Mouse (Mus musculus) liver, embryonic 13.5 days (tissue): ENCODE results near the gene Ntrk3. TPM values are rescaled to one million over a fixed set of nuclear protein-coding genes. Genes with fewer than 3 reads are reported as not detected.

Experiments used
- ATAC-seq: fragments of 200-750 bp; cut with Nextera tagmentation; 2 replicates; pipeline ENCODE4 v1.8.0; 2017; ENCODE audit warnings: low read depth, mild to moderate bottlenecking, moderate number of reproducible peaks, moderate library complexity
- DNase-seq: peaks from one replicate; pipeline ENCODE4 v3.0.0; 2022
- H3K27ac ChIP-seq: fragments of 300-500 bp; sonication (generic); 2 replicates; pipeline ENCODE4 v1.5.1; 2015; ENCODE audit warnings: moderate library complexity, mild to moderate bottlenecking, inconsistent platforms
- H3K27me3 ChIP-seq: fragments of 300-500 bp; sonication (generic); 2 replicates; pipeline ENCODE4 v1.6.1; 2015; ENCODE audit warnings: mild to moderate bottlenecking, inconsistent platforms
- H3K36me3 ChIP-seq: fragments of 300-500 bp; sonication (generic); 2 replicates; pipeline ENCODE4 v1.6.1; 2015; ENCODE audit warnings: mild to moderate bottlenecking, inconsistent platforms
- H3K4me1 ChIP-seq: fragments of 300-500 bp; sonication (generic); replicated peaks from 2 replicates; pipeline ENCODE4 v1.6.1; 2015; ENCODE audit warnings: inconsistent platforms
- H3K4me2 ChIP-seq: fragments of 300-500 bp; sonication (generic); 2 replicates; pipeline ENCODE4 v1.6.1; 2015; ENCODE audit warnings: inconsistent platforms, mild to moderate bottlenecking, moderate library complexity
- H3K4me3 ChIP-seq: fragments of 300-500 bp; sonication (generic); replicated peaks from 2 replicates; pipeline ENCODE4 v1.5.1; 2015; ENCODE audit warnings: mild to moderate bottlenecking, inconsistent platforms
- H3K9ac ChIP-seq: fragments of 300-500 bp; sonication (generic); 2 replicates; pipeline ENCODE4 v1.6.1; 2015; ENCODE audit warnings: mild to moderate bottlenecking, inconsistent platforms
- H3K9me3 ChIP-seq: fragments of 300-500 bp; sonication (generic); replicated peaks from 2 replicates; pipeline ENCODE4 v1.6.1; 2016; ENCODE audit warnings: inconsistent platforms
- WGBS: fragments of 180-500 bp; shearing (Covaris S2); methylation state at CpG from one replicate; pipeline ENCODE4 v1.1.7; 2015; ENCODE audit not compliant: insufficient replicate concordance; 5-methylcytosine and 5-hydroxymethylcytosine counted together
- polyA plus RNA-seq: library from polyadenylated mRNA; unstranded; fragments of >200 nt; fragmentation: Nextera tagmentation; extraction: Ambion mirVana; gene quantifications from 2 replicates; pipeline ENCODE4 v1.2.1, GENCODE M21; 2015

Ntrk3 gene
- polyA plus RNA-seq, 1 experiment from 2014 or later, result 0.20 TPM

DNA sequence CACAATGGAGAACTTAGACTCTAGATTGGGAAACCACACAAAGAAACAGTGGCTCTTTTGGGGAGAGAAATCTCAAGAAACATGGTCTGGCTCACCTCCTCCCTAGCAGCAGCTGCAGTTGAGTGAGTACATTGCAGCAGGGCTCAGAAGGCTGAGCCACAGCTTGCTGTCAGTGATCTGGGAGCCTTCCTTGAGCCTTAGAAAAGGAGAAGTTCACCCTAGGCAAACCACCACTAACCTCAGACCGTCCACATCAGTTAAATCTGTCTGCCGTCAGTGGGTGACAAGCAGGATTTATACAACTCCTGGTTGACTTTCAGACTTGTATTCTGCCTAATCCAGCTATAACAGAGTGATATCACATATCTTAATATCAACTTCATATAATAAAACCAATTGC is 325.6 kb downstream of the Ntrk3 start:
- ATAC-seq (no peak), DNase-seq (no peak)
- Histone ChIP-seq H3K9me3 (no peaks in the 10 kb centered on the region), H3K36me3 (no peaks in the 10 kb centered on the region), H3K27me3 (no peaks in the 10 kb centered on the region), H3K4me2 (no peak overlapping the region), H3K9ac (no peak overlapping the region), H3K4me1 (no peaks in the 10 kb centered on the region), H3K4me3 (no peak overlapping the region), H3K27ac (no peak overlapping the region)
- 27% methylated on average over 2 of the region's 2 CpGs for WGBS

DNA sequence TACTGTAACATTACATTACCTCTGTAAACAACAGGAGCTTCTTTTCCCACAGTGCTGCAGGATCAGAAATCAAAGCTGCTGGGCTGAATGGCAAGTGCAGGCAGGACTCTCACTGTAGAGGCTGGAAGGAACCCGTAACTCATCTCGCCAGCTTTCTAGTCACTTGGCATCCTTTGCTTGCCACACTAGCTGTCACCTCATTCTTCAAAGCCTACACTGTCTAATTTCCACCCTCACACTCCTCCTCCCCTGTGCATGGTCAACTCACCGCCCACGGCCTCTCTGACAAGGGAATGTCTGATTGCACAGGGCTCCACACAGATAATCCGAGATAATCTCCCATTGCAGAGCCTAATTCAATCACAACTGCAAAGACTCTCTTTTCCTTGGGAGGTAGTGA is 327.8 kb downstream of the Ntrk3 start:
- Histone ChIP-seq H3K9me3 (no peaks in the 10 kb centered on the region), H3K4me1 (no peaks in the 10 kb centered on the region), H3K4me3 (no peak overlapping the region), H3K36me3 (no peaks in the 10 kb centered on the region), H3K27me3 (no peaks in the 10 kb centered on the region), H3K9ac (no peak overlapping the region), H3K4me2 (no peak overlapping the region), H3K27ac (no peak overlapping the region)
- 71% methylated on average over 5 of the region's 5 CpGs for WGBS
- no peak for DNase-seq
- no peak for ATAC-seq

DNA sequence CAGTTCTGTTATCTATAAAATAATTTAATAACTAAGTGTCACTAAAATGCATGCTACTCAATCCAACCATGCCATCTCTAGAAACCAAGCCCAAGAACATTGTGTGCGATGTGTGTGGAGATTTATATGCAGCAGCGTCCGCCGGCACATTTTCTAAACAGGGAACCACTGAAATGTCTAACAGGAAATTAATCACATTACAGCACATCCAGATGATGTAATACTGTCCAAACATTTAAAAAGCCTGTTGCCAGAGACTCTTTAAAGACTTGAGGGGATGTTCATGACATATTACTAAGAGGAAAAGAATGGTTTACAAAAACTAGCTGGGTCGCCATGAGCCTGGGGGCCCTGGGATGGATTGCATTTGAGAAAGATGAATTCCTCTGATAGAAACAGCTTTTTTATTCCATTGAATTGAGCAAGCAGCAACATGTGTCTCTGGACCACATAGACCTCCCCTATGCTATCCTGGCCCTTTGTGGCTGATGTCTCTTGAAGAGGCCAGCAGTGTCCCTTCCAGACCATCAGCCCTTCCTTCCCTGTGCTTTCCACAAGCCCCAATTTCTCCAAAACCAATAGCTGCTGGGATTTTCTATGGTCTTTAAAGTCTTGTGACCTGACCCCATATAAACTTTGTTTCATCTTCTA is 331.0 kb downstream of the Ntrk3 start:
- Histone ChIP-seq H3K9ac (no peak overlapping the region), H3K4me1 (no peaks in the 10 kb centered on the region), H3K4me3 (no peak overlapping the region), H3K9me3 (no peaks in the 10 kb centered on the region; the same call in 1 of the 2 replicates), H3K4me2 (no peak overlapping the region), H3K27ac (no peak overlapping the region), H3K27me3 (no peaks in the 10 kb centered on the region), H3K36me3 (no peaks in the 10 kb centered on the region)
- ATAC-seq (no peak), DNase-seq (no peak)
- 77% methylated on average over 5 of the region's 5 CpGs for WGBS

DNA sequence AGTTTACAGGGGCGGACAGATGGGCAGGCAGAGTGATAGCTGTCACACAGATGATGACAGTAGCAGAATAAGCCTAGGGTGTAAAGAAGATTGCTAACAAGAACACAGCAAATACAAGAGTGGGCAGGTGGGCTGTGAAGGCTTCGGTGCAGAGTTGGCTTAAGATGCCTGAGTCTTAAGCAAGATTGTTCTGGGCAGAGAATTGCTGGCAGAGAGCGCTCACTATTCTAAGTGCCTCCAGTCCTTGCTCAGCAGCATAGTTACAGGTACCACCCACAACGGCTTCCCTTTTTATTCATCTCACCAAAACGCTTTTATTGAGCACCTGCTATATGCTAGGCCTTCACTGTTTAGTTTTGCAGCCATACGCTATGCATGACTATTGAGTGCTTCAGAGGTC is 333.3 kb downstream of the Ntrk3 start:
- no peak overlapping the region for H3K4me2 ChIP-seq
- H3K9me3 ChIP-seq, result no peaks in the 10 kb centered on the region; the same call in 1 of the 2 replicates
- WGBS, result 68% methylated on average over 6 of the region's 6 CpGs
- no peak overlapping the region for H3K9ac ChIP-seq
- DNase-seq (no peak), ATAC-seq (no peak)
- H3K36me3 ChIP-seq, result no peaks in the 10 kb centered on the region
- no peak overlapping the region for H3K4me3 ChIP-seq
- no peaks in the 10 kb centered on the region for H3K4me1 ChIP-seq
- H3K27ac ChIP-seq, result no peak overlapping the region
- no peaks in the 10 kb centered on the region for H3K27me3 ChIP-seq

DNA sequence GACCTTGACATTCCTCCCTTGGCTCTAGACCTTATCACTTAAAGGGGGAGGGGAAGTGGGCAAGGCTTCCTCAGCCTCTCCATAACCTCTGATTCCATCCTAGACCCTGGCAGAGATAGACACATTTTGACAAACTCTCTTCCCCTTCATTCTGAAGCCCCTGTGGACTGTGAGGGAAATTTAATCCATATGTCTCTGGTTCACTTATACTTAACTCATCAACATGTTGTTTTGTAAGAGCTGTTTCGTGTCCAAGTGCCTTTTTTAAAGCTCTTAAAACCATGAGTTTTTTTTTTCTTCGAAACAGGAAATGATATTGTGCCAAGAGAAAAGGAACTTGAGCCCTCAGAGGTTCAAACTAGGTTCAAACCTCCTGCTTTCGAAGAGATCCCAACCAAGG is 335.3 kb downstream of the Ntrk3 start:
- WGBS, result 41% methylated on average over 3 of the region's 3 CpGs
- no peak for DNase-seq

DNA sequence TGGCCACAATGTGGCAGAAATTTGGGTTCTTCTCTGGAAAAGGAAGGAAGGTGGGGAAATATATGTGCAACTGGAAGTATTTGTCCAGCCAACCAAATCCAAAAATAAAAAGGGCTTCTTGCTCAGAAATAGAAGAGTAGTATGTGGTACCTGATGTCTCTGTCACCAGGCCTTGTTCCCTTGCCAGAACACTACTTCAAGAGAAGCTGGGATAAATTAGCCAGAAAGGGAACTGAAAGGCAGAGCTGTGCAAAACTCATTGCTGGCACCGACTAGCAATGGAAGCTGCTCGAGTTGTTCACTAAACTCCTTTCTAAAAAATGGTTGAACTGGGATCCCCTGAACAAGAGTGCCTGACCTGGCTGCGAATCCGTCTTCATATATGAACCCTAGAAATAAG is 337.6 kb downstream of the Ntrk3 start:
- Histone ChIP-seq H3K9me3 (no peaks in the 10 kb centered on the region; the same call in 1 of the 2 replicates), H3K4me3 (no peak overlapping the region), H3K27ac (no peak overlapping the region), H3K4me2 (no peak overlapping the region), H3K9ac (no peak overlapping the region), H3K4me1 (no peaks in the 10 kb centered on the region), H3K27me3 (no peaks in the 10 kb centered on the region), H3K36me3 (no peaks in the 10 kb centered on the region)
- WGBS, result 61% methylated on average over 4 of the region's 4 CpGs
- ATAC-seq (no peak), DNase-seq (no peak)

More for the DNA sequence above, 335.3 kb downstream of the Ntrk3 start:
- Histone ChIP-seq H3K27ac (no peak overlapping the region), H3K9me3 (no peaks in the 10 kb centered on the region; the same call in 1 of the 2 replicates), H3K4me2 (no peak overlapping the region), H3K27me3 (no peaks in the 10 kb centered on the region), H3K36me3 (no peaks in the 10 kb centered on the region), H3K4me1 (no peaks in the 10 kb centered on the region), H3K9ac (no peak overlapping the region), H3K4me3 (no peak overlapping the region)
- no peak for ATAC-seq

DNA sequence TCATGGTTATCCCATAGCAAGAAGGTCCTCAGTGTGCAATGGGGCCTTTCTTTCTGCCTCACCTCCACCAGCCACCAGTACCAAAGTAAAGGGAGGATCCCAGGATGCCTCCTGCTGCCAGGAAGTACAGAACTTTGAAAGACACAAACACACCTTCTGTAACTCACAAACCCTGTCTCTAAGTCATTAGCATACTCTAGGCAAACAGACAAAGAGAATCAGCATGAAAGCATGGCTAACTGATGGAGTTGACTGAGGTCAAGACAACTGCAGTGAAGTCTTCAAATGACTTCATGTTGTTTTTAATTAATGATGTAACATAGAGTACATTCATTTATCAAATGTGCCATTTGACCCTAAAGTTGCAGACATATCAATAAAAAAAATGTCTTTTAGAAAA is 339.4 kb downstream of the Ntrk3 start:
- no peak overlapping the region for H3K27ac ChIP-seq
- H3K9me3 ChIP-seq, result no peaks in the 10 kb centered on the region; the same call in 1 of the 2 replicates
- no peak overlapping the region for H3K9ac ChIP-seq
- H3K4me3 ChIP-seq, result no peak overlapping the region
- H3K27me3 ChIP-seq, result no peaks in the 10 kb centered on the region
- H3K36me3 ChIP-seq, result no peaks in the 10 kb centered on the region
- no peak for DNase-seq
- H3K4me2 ChIP-seq, result no peak overlapping the region
- no peaks in the 10 kb centered on the region for H3K4me1 ChIP-seq
- ATAC-seq, result no peak

DNA sequence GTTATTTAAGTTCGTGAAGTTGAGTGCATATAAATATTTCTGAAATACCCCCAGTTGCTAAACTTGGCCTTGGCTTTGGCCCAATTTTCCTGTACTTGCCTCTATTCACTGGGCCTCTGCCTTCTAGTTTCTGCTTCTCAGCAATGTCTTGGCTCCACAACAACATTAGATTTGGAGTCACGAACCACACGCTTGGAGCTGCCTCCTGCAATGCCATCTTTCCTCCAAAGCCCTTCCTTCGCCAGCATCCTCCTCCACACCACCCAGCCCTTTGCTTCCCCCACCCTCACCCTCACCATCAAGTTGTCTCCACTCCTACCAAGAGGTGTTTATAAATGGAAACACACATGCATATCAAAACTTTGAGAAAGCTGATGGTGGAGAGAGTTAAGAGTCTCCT is 340.6 kb downstream of the Ntrk3 start:
- Histone ChIP-seq H3K9me3 (no peaks in the 10 kb centered on the region), H3K4me3 (no peak overlapping the region), H3K36me3 (no peaks in the 10 kb centered on the region), H3K9ac (no peak overlapping the region), H3K4me2 (no peak overlapping the region), H3K27me3 (no peaks in the 10 kb centered on the region), H3K4me1 (no peaks in the 10 kb centered on the region), H3K27ac (no peak overlapping the region)
- 49% methylated on average over 4 of the region's 4 CpGs for WGBS
- no peak for ATAC-seq
- no peak for DNase-seq

DNA sequence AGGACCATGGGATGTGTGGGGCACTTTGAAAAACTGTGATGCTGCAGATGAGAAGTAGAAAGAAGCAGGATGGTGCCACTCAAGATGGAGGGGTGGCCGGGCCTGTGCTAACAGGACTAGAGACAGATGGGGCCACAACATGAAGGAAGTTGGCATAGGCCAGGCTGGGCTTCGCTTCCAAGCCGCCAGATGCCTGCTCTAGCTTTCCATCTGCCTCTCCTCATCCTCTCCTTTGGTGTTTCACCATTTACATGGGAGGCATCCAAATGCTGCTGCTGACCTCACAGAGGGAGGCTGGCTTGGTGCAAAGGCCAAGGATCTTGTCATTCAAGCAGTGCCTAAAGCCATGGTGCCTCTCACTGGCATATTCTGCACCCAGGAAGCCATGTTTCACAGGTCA is 347.8 kb downstream of the Ntrk3 start:
- H3K4me2 ChIP-seq, result no peak overlapping the region
- no peak overlapping the region for H3K9ac ChIP-seq
- no peaks in the 10 kb centered on the region for H3K36me3 ChIP-seq
- ATAC-seq (no peak), DNase-seq (no peak)
- no peaks in the 10 kb centered on the region for H3K4me1 ChIP-seq
- no peak overlapping the region for H3K27ac ChIP-seq
- WGBS, result 59% methylated on average over 3 of the region's 3 CpGs
- no peaks in the 10 kb centered on the region for H3K27me3 ChIP-seq
- 0 out of 2 replicates have a peak, but pooled peaks cover 3% of the 10 kb centered on the region for H3K9me3 ChIP-seq
- no peak overlapping the region for H3K4me3 ChIP-seq

DNA sequence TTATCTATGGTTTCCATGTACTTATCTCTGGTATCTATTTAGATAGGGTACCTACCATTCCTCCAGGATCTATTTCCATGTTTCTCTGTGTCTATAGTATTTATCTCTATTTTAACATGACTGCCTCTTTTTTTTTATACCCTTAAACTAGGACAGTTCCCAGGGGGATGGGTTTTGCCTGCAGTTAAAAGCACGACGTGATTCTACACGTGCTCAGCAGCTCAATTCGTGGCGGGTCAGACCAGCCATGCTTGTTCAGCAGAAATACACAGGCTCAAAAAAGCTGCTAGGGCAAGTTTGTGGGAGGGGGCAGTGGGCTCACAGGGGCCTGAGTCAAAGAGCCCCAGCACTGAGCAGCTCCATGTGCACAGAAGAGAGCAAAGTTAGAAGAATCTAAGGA is 349.7 kb downstream of the Ntrk3 start:
- Histone ChIP-seq H3K27me3 (no peaks in the 10 kb centered on the region), H3K4me3 (no peak overlapping the region), H3K4me2 (no peak overlapping the region), H3K27ac (no peak overlapping the region), H3K9ac (no peak overlapping the region), H3K9me3 (0 out of 2 replicates have a peak, but pooled peaks cover 3% of the 10 kb centered on the region), H3K4me1 (no peaks in the 10 kb centered on the region), H3K36me3 (no peaks in the 10 kb centered on the region)
- WGBS, result 71% methylated on average over 5 of the region's 5 CpGs
- ATAC-seq, result no peak
- no peak for DNase-seq

DNA sequence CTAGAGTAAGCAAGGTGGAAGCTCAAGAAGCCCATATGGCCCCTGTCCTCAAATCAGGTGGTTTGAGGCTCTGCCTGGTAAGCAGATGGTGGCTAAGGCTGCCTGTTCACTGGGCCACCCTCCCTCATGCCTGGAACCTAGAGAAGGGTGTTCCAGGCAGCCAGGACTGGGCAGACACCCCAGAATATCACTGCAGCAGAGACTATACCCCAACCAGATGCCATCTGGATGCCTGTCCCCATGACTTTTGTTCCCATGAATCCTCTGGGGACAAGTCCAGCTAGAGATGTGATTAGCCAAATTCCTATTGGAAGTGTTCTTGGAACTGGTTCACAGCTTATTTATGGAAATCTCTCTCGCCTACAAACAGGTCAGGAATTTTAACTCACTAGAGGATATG is 351.8 kb downstream of the Ntrk3 start:
- DNase-seq, result no peak
- ATAC-seq, result no peak
- WGBS, result 38% methylated on average over 1 of the region's 1 CpGs
- Histone ChIP-seq H3K9me3 (0 out of 2 replicates have a peak, but pooled peaks cover 3% of the 10 kb centered on the region), H3K9ac (no peak overlapping the region), H3K27ac (no peak overlapping the region), H3K36me3 (no peaks in the 10 kb centered on the region), H3K4me3 (no peak overlapping the region), H3K4me2 (no peak overlapping the region), H3K27me3 (no peaks in the 10 kb centered on the region), H3K4me1 (no peaks in the 10 kb centered on the region)

DNA sequence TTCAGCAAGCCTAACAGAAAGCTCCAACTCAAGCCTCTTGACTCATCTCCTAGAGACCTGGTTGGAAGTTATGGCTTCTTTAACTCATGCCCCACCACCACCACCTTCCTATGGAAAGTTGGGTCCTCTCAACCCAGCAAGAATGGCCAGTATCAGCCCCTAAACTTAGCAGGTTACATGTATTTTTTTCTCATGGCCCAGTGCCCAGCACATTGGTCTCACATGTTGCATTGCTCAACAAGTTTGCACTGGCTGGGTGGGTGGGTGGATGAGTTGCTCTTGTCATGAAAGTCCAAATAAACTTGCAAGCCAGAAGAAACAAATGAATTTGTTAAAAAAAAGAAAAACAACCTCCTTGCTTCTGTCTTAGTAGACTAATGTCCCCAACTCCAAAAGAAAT is 353.7 kb downstream of the Ntrk3 start:
- no peaks in the 10 kb centered on the region for H3K27me3 ChIP-seq
- ATAC-seq (no peak), DNase-seq (no peak)
- no peak overlapping the region for H3K4me2 ChIP-seq
- H3K36me3 ChIP-seq, result no peaks in the 10 kb centered on the region
- no peak overlapping the region for H3K27ac ChIP-seq
- H3K9me3 ChIP-seq, result 0 out of 2 replicates have a peak, but pooled peaks cover 3% of the 10 kb centered on the region
- no peak overlapping the region for H3K9ac ChIP-seq
- no peaks in the 10 kb centered on the region for H3K4me1 ChIP-seq
- no peak overlapping the region for H3K4me3 ChIP-seq
